Mouse (Mus musculus): Measurements from ENCODE around the gene Lin7a.

DNA sequence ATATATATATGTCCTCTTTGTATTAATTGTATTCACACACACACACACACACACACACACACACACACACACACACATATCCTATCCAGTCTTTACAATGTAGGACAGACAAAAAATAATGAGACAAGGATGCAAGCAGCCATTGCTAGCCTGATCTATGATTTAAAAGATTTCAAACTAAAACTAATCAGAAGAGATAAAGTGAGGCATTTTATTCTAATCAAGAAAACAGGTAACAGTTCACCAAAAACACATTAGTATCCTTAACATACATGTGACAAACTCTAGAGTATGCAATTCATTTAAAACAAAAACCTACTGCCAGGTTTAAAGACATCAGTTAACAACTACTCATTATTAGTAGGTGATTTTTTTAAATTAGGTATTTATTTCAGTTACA is 30.1 kb upstream of the Lin7a start:
- TF ChIP-seq POLR2A (IDR thresholded peaks at IDR 0.05; ENCODE audit: extremely low read depth, insufficient read depth, low read length) = no peak
- no peak for TF ChIP-seq CTCF (IDR thresholded peaks at IDR 0.05; ENCODE audit: extremely low read depth, insufficient read depth, low read length)

Data from cortical plate, adult 2 months (tissue).